Mouse (Mus musculus) intestine, embryonic 15.5 days (tissue): Measurements from ENCODE around the gene Mettl26. TPM values are rescaled to one million over a fixed set of nuclear protein-coding genes. Genes with fewer than 3 reads are reported as not detected.
A peak's percentile ranks its signal among the peaks of the same experiment; 100 is the strongest.

Source experiments
- ATAC-seq: fragments of 200-750 bp; cut with Nextera tagmentation; 2 replicates; pipeline ENCODE4 v1.8.0; 2017; ENCODE audit warnings: moderate TSS enrichment, moderate library complexity
- H3K27ac ChIP-seq: fragments of 300-500 bp; sonication (generic); 2 replicates; pipeline ENCODE4 v1.5.1; 2015; ENCODE audit warnings: mild to moderate bottlenecking, inconsistent platforms
- H3K27me3 ChIP-seq: fragments of 300-500 bp; sonication (generic); replicated peaks from 2 replicates; pipeline ENCODE4 v1.6.1; 2015; ENCODE audit warnings: inconsistent platforms
- H3K36me3 ChIP-seq: fragments of 300-500 bp; sonication (generic); 2 replicates; pipeline ENCODE4 v1.6.1; 2015; ENCODE audit warnings: inconsistent platforms
- H3K4me1 ChIP-seq: fragments of 300-500 bp; sonication (generic); replicated peaks from 2 replicates; pipeline ENCODE4 v1.6.1; 2015; ENCODE audit warnings: inconsistent platforms
- H3K4me2 ChIP-seq: fragments of 300-500 bp; sonication (generic); replicated peaks from 2 replicates; pipeline ENCODE4 v1.6.1; 2015; ENCODE audit warnings: mild to moderate bottlenecking, inconsistent platforms
- H3K4me3 ChIP-seq: fragments of 300-500 bp; sonication (generic); replicated peaks from 2 replicates; pipeline ENCODE4 v1.5.1; 2015; ENCODE audit warnings: inconsistent platforms
- H3K9ac ChIP-seq: fragments of 300-500 bp; sonication (generic); 2 replicates; pipeline ENCODE4 v1.6.1; 2015; ENCODE audit warnings: inconsistent platforms
- H3K9me3 ChIP-seq: fragments of 300-500 bp; sonication (generic); 2 replicates; pipeline ENCODE4 v1.6.1; 2016; ENCODE audit warnings: inconsistent platforms
- WGBS: fragments of 180-500 bp; shearing (Covaris S2); methylation state at CpG from one replicate; pipeline ENCODE4 v1.1.7; 2015; 5-methylcytosine and 5-hydroxymethylcytosine counted together
- polyA plus RNA-seq: library from polyadenylated mRNA; unstranded; fragments of >200 nt; fragmentation: Nextera tagmentation; extraction: Ambion mirVana; gene quantifications from 2 replicates; pipeline ENCODE4 v1.2.1, GENCODE M21; 2015

Gene Mettl26
- polyA plus RNA-seq, 1 experiment from 2014 or later = 53.5 TPM

- Histone ChIP-seq H3K4me2 (no peak overlapping the region), H3K27me3 (no peaks in the 10 kb centered on the region), H3K9me3 (no peaks in the 10 kb centered on the region), H3K4me1 (no peaks in the 10 kb centered on the region), H3K9ac (no peak overlapping the region), H3K36me3 (no peaks in the 10 kb centered on the region), H3K4me3 (no peak overlapping the region), H3K27ac (no peak overlapping the region)
- 81% methylated on average over 2 of the region's 2 CpGs for WGBS
- no peak for ATAC-seq
These were observed 32.8 kb downstream of the Mettl26 start for GRCm38 (mm10) chr17:25907640-25908039.

- Histone ChIP-seq H3K4me2 (no peak overlapping the region), H3K9ac (no peak overlapping the region), H3K4me3 (no peak overlapping the region), H3K27me3 (no peaks in the 10 kb centered on the region), H3K9me3 (no peaks in the 10 kb centered on the region), H3K27ac (no peak overlapping the region), H3K4me1 (peaks cover 8% of the 10 kb centered on the region; the same call in 1 of the 2 replicates), H3K36me3 (no peaks in the 10 kb centered on the region)
- ATAC-seq = no peak
- 84% methylated on average over 4 of the region's 4 CpGs for WGBS
These were observed 36.9 kb downstream of the Mettl26 start for GRCm38 (mm10) chr17:25911816-25912215.

- Histone ChIP-seq H3K9me3 (no peaks in the 10 kb centered on the region), H3K9ac (no peak overlapping the region), H3K4me2 (no peak overlapping the region), H3K4me3 (no peak overlapping the region), H3K27me3 (no peaks in the 10 kb centered on the region), H3K4me1 (peaks cover 23% of the 10 kb centered on the region), H3K36me3 (no peaks in the 10 kb centered on the region), H3K27ac (no peak overlapping the region)
- no peak for ATAC-seq
- WGBS = 78% methylated on average over 14 of the region's 14 CpGs
These were observed 38.5 kb downstream of the Mettl26 start for GRCm38 (mm10) chr17:25913186-25913876.

- Histone ChIP-seq H3K4me1 (peaks cover 28% of the 10 kb centered on the region), H3K4me2 (no peak overlapping the region), H3K9ac (peak overlapping the region; percentile 10; the same call in 1 of the 2 replicates), H3K4me3 (no peak overlapping the region), H3K27ac (no peak overlapping the region), H3K27me3 (no peaks in the 10 kb centered on the region), H3K9me3 (no peaks in the 10 kb centered on the region), H3K36me3 (no peaks in the 10 kb centered on the region)
- WGBS = 64% methylated on average over 1 of the region's 1 CpGs
- no peak for ATAC-seq
These were observed 39.0 kb downstream of the Mettl26 start for GRCm38 (mm10) chr17:25913877-25914275.

- H3K27ac ChIP-seq = no peak overlapping the region
- H3K4me1 ChIP-seq = peaks cover 30% of the 10 kb centered on the region
- H3K9ac ChIP-seq = peak overlapping the region; percentile 10; the same call in 1 of the 2 replicates
- H3K4me2 ChIP-seq = no peak overlapping the region
- 74% methylated on average over 4 of the region's 4 CpGs for WGBS
- no peaks in the 10 kb centered on the region for H3K9me3 ChIP-seq
- no peak for ATAC-seq
- no peaks in the 10 kb centered on the region for H3K36me3 ChIP-seq
- H3K4me3 ChIP-seq = no peak overlapping the region
- H3K27me3 ChIP-seq = no peaks in the 10 kb centered on the region
These were observed 39.4 kb downstream of the Mettl26 start for GRCm38 (mm10) chr17:25914295-25914694.

- no peaks in the 10 kb centered on the region for H3K9me3 ChIP-seq
- H3K27me3 ChIP-seq = no peaks in the 10 kb centered on the region
- WGBS = 62% methylated on average over 8 of the region's 8 CpGs
- no peak overlapping the region for H3K9ac ChIP-seq
- ATAC-seq = no peak
- peak overlapping the region; percentile 33; the same call in 1 of the 2 replicates for H3K27ac ChIP-seq
- H3K4me2 ChIP-seq = 0 out of 2 replicates have a peak overlapping the region, but pooled peaks have one; percentile 25
- no peak overlapping the region for H3K4me3 ChIP-seq
- peaks cover 33% of the 10 kb centered on the region for H3K4me1 ChIP-seq
- no peaks in the 10 kb centered on the region for H3K36me3 ChIP-seq
These were observed 42.2 kb downstream of the Mettl26 start for GRCm38 (mm10) chr17:25916931-25917647.

- Histone ChIP-seq H3K36me3 (no peaks in the 10 kb centered on the region), H3K4me2 (peak overlapping the region; percentile 87), H3K9ac (peak overlapping the region; percentile 86), H3K9me3 (no peaks in the 10 kb centered on the region), H3K27ac (no peak overlapping the region), H3K4me3 (peak overlapping the region; percentile 98), H3K4me1 (peaks cover 33% of the 10 kb centered on the region), H3K27me3 (no peaks in the 10 kb centered on the region)
- WGBS = 77% methylated on average over 9 of the region's 9 CpGs
- ATAC-seq = no peak
These were observed 43.3 kb downstream of the Mettl26 start for GRCm38 (mm10) chr17:25918037-25918750.

GRCm38 (mm10) chr17:25919144-25919785 lies 44.4 kb downstream of the Mettl26 start, which contains the start of gene Rab40c:
Rab40c (minus strand) TSS chr17:25919727.
- Histone ChIP-seq H3K9me3 (no peaks in the 10 kb centered on the region), H3K4me3 (peak within 1 kb of the TSS; percentile 98), H3K4me1 (peaks cover 29% of the 10 kb centered on the region), H3K27ac (peak within 1 kb of the TSS; percentile 93), H3K36me3 (no peaks in the 10 kb centered on the region), H3K9ac (peak within 1 kb of the TSS; percentile 86), H3K4me2 (peak within 1 kb of the TSS; percentile 87), H3K27me3 (no peaks in the 10 kb centered on the region)
- ATAC-seq = peak; percentile 5; the same call in 1 of the 2 replicates
- WGBS = under 1% methylated on average over 55 of the region's 78 CpGs

GRCm38 (mm10) chr17:25919786-25920642 lies 45.1 kb downstream of the Mettl26 start:
- under 1% methylated on average over 40 of the region's 40 CpGs for WGBS
- H3K4me1 ChIP-seq = peaks cover 29% of the 10 kb centered on the region
- ATAC-seq = peak; percentile 98
- peak overlapping the region; percentile 93 for H3K27ac ChIP-seq
- no peaks in the 10 kb centered on the region for H3K36me3 ChIP-seq
- no peaks in the 10 kb centered on the region for H3K27me3 ChIP-seq
- no peaks in the 10 kb centered on the region for H3K9me3 ChIP-seq
- H3K4me3 ChIP-seq = peak overlapping the region; percentile 98
- peak overlapping the region; percentile 70 for H3K9ac ChIP-seq
- H3K4me2 ChIP-seq = peak overlapping the region; percentile 85

GRCm38 (mm10) chr17:25922120-25922519 lies 47.2 kb downstream of the Mettl26 start:
- H3K36me3 ChIP-seq = peaks cover 10% of the 10 kb centered on the region; the same call in 1 of the 2 replicates
- 81% methylated on average over 5 of the region's 5 CpGs for WGBS

GRCm38 (mm10) chr17:25925348-25925747 lies 50.5 kb downstream of the Mettl26 start:
- peaks cover 30% of the 10 kb centered on the region for H3K36me3 ChIP-seq

More at GRCm38 (mm10) chr17:25922120-25922519, 47.2 kb downstream of the Mettl26 start:
- Histone ChIP-seq H3K4me2 (no peak overlapping the region), H3K4me3 (no peak overlapping the region), H3K4me1 (peaks cover 22% of the 10 kb centered on the region), H3K9ac (no peak overlapping the region), H3K27ac (no peak overlapping the region), H3K27me3 (no peaks in the 10 kb centered on the region), H3K9me3 (no peaks in the 10 kb centered on the region)
- no peak for ATAC-seq

More at GRCm38 (mm10) chr17:25925348-25925747, 50.5 kb downstream of the Mettl26 start:
- Histone ChIP-seq H3K27me3 (no peaks in the 10 kb centered on the region), H3K27ac (no peak overlapping the region), H3K9me3 (no peaks in the 10 kb centered on the region), H3K9ac (no peak overlapping the region), H3K4me3 (no peak overlapping the region), H3K4me2 (no peak overlapping the region), H3K4me1 (0 out of 2 replicates have a peak, but pooled peaks cover 3% of the 10 kb centered on the region)
- ATAC-seq = no peak
- WGBS = 73% methylated on average over 2 of the region's 2 CpGs
